Mouse (Mus musculus) thymus, adult 2 months (tissue): ENCODE results near the gene Tekt2. TPM values are rescaled to one million over a fixed set of nuclear protein-coding genes. Genes with fewer than 3 reads are reported as not detected.

ENCODE experiments used
- DNase-seq: peaks from one replicate; pipeline ENCODE4 v3.0.0; 2021
- H3K27ac ChIP-seq: fragments of 200-500 bp; 2 replicates; pipeline ENCODE4 v1.5.1; 2012; ENCODE audit warnings: low read length, control low read depth; ENCODE audit not compliant: control insufficient read depth, insufficient read depth
- H3K27me3 ChIP-seq: fragments of 200-500 bp; 2 replicates; pipeline ENCODE4 v1.6.1; 2012; ENCODE audit warnings: mild to moderate bottlenecking, low read length, moderate library complexity, mixed read lengths; ENCODE audit not compliant: control insufficient read depth, insufficient read depth
- H3K36me3 ChIP-seq: fragments of 200-500 bp; 2 replicates; pipeline ENCODE4 v1.6.1; 2012; ENCODE audit warnings: mild to moderate bottlenecking, low read length, moderate library complexity; ENCODE audit not compliant: control insufficient read depth, insufficient read depth
- H3K4me1 ChIP-seq: fragments of 200-500 bp; replicated peaks from 2 replicates; pipeline ENCODE4 v1.6.1; 2012; ENCODE audit warnings: low read length; ENCODE audit not compliant: control insufficient read depth, insufficient read depth
- H3K4me3 ChIP-seq: fragments of 200-500 bp; 2 replicates; pipeline ENCODE4 v1.5.1; 2012; ENCODE audit warnings: mild to moderate bottlenecking, low read length, control low read depth, moderate library complexity; ENCODE audit not compliant: control insufficient read depth, insufficient read depth
- CTCF ChIP-seq: fragments of 200-500 bp; IDR thresholded peaks from 2 replicates; pipeline ENCODE4 v1.5.1; 2012; ENCODE audit warnings: mild to moderate bottlenecking, control low read depth, low read length, moderate library complexity, borderline replicate concordance; ENCODE audit not compliant: control insufficient read depth, poor library complexity, insufficient read depth; ENCODE audit errors: extremely low read depth
- POLR2A ChIP-seq: fragments of 200-500 bp; IDR thresholded peaks from 2 replicates; pipeline ENCODE4 v1.6.1; 2012; ENCODE audit warnings: mild to moderate bottlenecking, low read length, control low read depth, moderate library complexity; ENCODE audit not compliant: control insufficient read depth, poor library complexity, insufficient read depth; ENCODE audit errors: extremely low read depth
- WGBS: fragments of 180-500 bp; shearing (Covaris S2); methylation state at CpG from one replicate; pipeline ENCODE4 v1.1.7; 2018; 5-methylcytosine and 5-hydroxymethylcytosine counted together
- polyA plus RNA-seq: library from polyadenylated mRNA; depleted of rRNA; stranded (reverse); fragments of >200 nt; gene quantifications from 2 replicates; pipeline ENCODE4 v1.2.3, GENCODE M21; 2012; rRNA removed

The Tekt2 gene
- polyA plus RNA-seq = 0.83 and 1.4 TPM in 2 replicates

- Histone ChIP-seq H3K27me3 (no peaks in the 10 kb centered on the region), H3K36me3 (no peaks in the 10 kb centered on the region), H3K27ac (no peak within 1 kb of the TSS), H3K4me1 (peaks cover 4% of the 10 kb centered on the region), H3K4me3 (no peak within 1 kb of the TSS)
- DNase-seq = no peak
- TF ChIP-seq POLR2A = no peak
- no peak for TF ChIP-seq CTCF
- WGBS = 47% methylated on average over 23 of the region's 23 CpGs
These were observed at the start of gene Tekt2 for GRCm38 (mm10) chr4:126325281-126325861. Gene Tekt2 (minus strand): TSS chr4:126325688.

- TF ChIP-seq CTCF (no peak), POLR2A (no peak)
- WGBS = 93% methylated on average over 9 of the region's 9 CpGs
- Histone ChIP-seq H3K36me3 (peaks cover 10% of the 10 kb centered on the region), H3K4me1 (no peaks in the 10 kb centered on the region), H3K4me3 (no peak overlapping the region), H3K27me3 (no peaks in the 10 kb centered on the region), H3K27ac (no peak overlapping the region)
- no peak for DNase-seq
These were observed 46.0 kb upstream of the Tekt2 start for GRCm38 (mm10) chr4:126371497-126371896.

- H3K27me3 ChIP-seq = no peaks in the 10 kb centered on the region
- no peak overlapping the region for H3K27ac ChIP-seq
- no peak for DNase-seq
- H3K4me3 ChIP-seq = no peak overlapping the region
- WGBS = 100% methylated on average over 1 of the region's 1 CpGs
- H3K4me1 ChIP-seq = no peaks in the 10 kb centered on the region
- no peak for TF ChIP-seq CTCF
- TF ChIP-seq POLR2A = no peak
- H3K36me3 ChIP-seq = peaks cover 7% of the 10 kb centered on the region; the same call in 1 of the 2 replicates
These were observed 34.6 kb upstream of the Tekt2 start for GRCm38 (mm10) chr4:126360069-126360468.

GRCm38 (mm10) chr4:126343451-126343850 lies 18.0 kb upstream of the Tekt2 start:
- Histone ChIP-seq H3K27ac (no peak overlapping the region), H3K4me3 (no peak overlapping the region), H3K36me3 (peaks cover 8% of the 10 kb centered on the region), H3K27me3 (no peaks in the 10 kb centered on the region), H3K4me1 (no peaks in the 10 kb centered on the region)
- no peak for DNase-seq
- WGBS = 96% methylated on average over 4 of the region's 4 CpGs
- TF ChIP-seq CTCF (no peak), POLR2A (no peak)

- Histone ChIP-seq H3K27ac (no peak overlapping the region), H3K4me3 (no peak overlapping the region), H3K36me3 (no peaks in the 10 kb centered on the region), H3K4me1 (no peaks in the 10 kb centered on the region), H3K27me3 (no peaks in the 10 kb centered on the region)
- DNase-seq = no peak
- TF ChIP-seq POLR2A (no peak), CTCF (no peak)
- WGBS = 56% methylated on average over 4 of the region's 4 CpGs
These were observed 14.0 kb upstream of the Tekt2 start for GRCm38 (mm10) chr4:126339461-126339860.

- 69% methylated on average over 3 of the region's 3 CpGs for WGBS
These were observed 6.9 kb upstream of the Tekt2 start for GRCm38 (mm10) chr4:126332358-126332757.

GRCm38 (mm10) chr4:126331751-126332150 lies 6.3 kb upstream of the Tekt2 start:
- no peaks in the 10 kb centered on the region for H3K27me3 ChIP-seq
- no peaks in the 10 kb centered on the region for H3K4me1 ChIP-seq
- WGBS = 100% methylated on average over 1 of the region's 1 CpGs
- DNase-seq = no peak
- no peak for TF ChIP-seq CTCF
- TF ChIP-seq POLR2A = no peak
- H3K36me3 ChIP-seq = no peaks in the 10 kb centered on the region
- H3K4me3 ChIP-seq = no peak overlapping the region
- H3K27ac ChIP-seq = no peak overlapping the region

More at GRCm38 (mm10) chr4:126332358-126332757, 6.9 kb upstream of the Tekt2 start:
- H3K27ac ChIP-seq = no peak overlapping the region
- H3K4me1 ChIP-seq = no peaks in the 10 kb centered on the region
- TF ChIP-seq CTCF (no peak), POLR2A (no peak)
- peak; percentile 19 for DNase-seq
- no peaks in the 10 kb centered on the region for H3K27me3 ChIP-seq
- no peaks in the 10 kb centered on the region for H3K36me3 ChIP-seq
- H3K4me3 ChIP-seq = no peak overlapping the region
